Mouse (Mus musculus): ENCODE data around the gene Tns3. TPM values are rescaled to one million over a fixed set of nuclear protein-coding genes. Genes with fewer than 3 reads are reported as not detected.
"Not testable (repeated sequence)": the region's sequence is repeated elsewhere in the genome, so short reads cannot be mapped to it uniquely, and the experiment has no call there.

Tns3 gene
- polyA plus RNA-seq, 1 experiment: 22.3 TPM

DNA sequence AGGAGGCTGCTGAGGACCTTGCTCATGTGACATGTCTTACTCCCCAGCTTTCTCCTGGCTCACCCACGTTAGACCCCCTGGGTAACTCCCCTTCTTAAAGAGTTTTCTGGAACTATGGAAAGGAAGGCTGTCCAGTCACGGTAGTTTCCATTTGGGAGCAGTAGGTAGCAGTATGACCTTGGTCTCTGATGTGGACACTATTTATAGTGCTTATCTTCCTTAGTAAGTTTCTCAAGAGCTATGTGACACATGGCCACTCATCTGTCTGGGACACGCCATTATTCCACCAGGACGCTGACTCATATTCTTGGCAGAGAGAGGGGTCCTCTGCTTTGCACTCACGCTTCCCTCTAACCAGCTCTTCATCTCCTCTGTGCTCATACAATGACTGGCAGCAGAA lies 84.5 kb downstream of the Tns3 start:
- no peak for DNase-seq (ENCODE audit: low spot score)

DNA sequence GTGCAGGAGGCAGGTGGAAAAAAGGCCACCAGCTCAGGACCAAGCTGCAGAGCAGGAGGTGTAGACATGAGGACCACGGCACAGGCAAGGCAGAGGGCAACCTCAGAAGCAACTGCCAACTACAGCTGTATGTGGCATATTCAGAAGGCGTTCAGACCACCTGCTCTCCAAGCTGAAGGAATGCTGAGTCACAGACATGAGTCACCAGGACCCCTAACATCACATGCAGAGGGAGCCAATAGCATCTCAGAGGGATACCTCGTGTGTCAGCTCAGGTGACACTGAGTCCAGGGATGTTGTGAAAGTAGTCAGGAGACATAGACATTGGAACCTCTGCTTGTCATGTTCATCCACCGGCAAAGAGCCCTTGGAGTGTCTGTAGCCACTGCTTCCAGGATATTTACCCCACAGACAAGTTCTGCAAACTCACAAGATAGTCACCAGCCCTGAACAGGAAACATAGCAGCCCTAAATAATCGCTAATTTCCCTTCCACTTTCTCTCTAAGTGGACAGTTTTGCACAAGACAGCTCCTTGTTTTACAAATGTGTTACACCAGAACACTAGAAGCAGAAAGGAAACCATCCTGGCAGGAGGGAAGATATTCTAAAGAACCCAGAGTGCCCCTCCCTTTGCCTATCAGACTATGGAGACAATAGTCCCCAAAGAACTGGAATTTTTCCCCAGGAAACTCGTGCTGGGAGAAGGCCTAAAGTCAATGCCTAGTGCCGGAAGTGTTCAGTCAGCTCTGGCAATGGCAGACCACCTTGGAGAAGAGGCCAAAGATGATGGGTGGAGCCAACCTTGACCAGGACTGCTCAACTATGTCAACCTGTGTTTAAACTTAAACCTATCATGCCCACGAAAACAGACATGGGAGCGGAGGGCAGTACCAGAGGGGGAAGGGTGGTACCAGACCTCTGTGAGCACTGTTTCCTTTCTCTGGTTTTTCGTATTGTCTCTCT lies 88.8 kb downstream of the Tns3 start:
- no peak for DNase-seq (ENCODE audit: low spot score)

DNA sequence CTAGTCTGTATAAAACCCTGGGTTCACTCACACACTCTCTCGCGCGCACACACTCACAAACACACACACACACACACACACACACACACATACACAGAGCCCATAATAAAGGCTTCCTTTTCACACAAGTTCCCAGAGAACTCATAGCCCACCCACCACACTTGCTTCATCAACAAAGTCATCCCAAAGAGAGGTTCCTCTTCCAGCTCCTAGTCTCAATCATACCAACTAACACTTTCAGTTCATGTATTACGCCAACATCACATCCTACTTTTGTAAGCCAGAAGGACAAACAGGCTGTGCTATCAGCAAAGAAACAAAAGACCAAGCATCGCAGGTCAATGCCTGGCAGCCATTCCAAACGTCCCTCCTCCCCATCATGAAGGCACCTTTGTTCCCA lies 89.8 kb downstream of the Tns3 start:
- DNase-seq (ENCODE audit: low spot score): no peak

DNA sequence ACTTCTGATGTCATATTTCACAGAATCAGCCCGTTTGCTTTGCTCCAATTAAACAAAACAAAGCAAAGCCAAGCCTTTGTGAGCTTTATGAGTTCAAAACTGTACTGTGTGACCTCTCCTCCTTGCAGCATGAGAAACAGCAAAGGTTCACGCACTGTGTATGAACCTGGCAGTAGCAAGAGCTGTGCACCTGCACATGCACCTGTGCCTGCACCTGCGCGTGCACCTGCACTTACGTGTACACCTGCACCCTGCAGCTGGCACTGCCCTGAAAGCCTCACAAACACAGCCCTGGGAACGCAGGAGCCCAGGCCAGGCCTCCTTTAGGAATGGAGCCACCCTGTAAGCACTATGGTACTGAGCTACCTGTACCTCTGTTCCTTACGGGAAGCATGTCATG lies 91.6 kb downstream of the Tns3 start:
- no peak for DNase-seq (ENCODE audit: low spot score)

DNA sequence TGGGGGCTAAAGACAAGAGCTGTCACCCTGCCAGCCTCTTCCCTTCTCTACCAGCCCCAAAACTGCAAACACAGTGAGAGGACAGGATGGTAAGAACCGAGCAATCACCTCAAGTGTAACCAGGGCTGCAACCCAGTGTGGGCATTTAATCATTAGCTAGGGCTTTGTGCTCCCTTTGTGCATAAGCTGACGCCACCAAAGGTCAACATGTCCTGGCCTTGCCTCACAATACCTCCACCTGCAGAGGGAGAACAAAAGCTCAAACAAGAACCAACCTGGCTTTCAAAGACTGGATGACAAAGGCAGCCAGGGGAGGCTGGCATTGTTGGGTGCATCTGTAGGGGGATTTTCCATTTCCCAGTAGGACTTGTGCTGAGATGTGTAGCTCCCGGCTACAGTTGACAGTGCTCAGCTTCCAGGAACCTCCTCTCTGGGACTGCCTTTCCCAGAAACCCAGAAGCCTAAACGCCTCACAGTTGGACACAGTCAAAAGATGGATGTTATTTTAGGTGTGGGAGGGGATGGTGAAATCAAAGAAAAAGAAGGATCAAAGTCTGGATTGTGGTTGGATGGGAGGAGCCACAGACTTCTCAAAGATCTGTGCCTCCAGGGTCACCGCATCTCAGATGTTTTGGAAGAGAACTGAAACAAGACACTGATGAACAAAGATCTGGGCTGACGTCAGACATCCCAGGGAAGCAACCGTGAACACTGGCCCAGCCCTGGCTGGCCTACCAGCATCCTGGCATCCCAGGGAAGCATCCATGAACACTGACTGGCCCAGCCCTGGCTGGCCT lies 94.9 kb downstream of the Tns3 start:
- DNase-seq (ENCODE audit: low spot score): no peak

DNA sequence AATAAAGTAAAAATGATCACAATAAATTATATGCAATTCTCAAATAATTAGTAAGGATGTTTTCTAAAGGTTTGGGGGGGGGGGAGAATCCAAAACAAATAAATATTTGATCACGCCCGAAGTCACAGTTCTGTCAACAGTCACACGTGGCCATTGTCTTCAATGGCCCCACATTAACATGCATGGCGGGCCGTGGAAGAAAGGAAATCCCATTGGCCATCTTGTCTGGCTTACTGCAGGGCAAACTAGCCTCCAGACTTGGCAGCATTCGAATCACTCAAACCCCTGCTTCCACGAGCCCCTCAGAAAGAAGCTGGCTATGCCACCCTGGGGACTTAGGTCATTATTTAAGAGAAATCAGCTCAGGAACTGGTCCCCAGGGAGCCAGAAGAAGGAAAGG lies 95.5 kb downstream of the Tns3 start:
- DNase-seq (ENCODE audit: low spot score): no peak

DNA sequence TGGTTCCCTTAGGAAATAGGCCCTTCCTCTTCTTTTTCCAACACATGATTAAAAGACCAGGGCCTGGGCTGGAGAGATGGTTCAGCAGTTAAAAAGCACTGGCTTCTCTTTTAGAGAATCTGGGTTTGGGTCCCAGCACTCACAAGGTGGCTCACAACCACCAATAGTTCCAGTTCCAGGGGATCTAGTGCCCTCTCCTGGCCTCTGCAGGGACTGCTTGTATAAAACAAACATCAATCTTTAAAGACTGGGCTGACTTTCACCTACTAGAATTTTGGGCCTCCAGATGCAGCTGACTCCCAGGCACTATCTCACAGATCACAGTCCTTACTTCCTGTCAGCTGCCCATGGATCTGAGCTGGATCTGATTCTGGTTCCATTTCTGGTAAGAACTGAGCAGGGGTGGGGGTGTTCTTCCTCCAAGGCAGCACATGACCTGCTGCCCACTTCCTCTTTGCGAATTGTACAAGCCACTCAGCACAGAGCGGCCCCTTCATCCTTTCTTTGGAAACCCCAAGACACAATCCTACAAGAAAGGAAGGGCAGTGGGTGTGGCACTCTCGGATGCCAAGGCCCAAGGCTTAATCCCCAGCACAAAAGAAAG lies 98.0 kb downstream of the Tns3 start:
- DNase-seq (ENCODE audit: low spot score): no peak

DNA sequence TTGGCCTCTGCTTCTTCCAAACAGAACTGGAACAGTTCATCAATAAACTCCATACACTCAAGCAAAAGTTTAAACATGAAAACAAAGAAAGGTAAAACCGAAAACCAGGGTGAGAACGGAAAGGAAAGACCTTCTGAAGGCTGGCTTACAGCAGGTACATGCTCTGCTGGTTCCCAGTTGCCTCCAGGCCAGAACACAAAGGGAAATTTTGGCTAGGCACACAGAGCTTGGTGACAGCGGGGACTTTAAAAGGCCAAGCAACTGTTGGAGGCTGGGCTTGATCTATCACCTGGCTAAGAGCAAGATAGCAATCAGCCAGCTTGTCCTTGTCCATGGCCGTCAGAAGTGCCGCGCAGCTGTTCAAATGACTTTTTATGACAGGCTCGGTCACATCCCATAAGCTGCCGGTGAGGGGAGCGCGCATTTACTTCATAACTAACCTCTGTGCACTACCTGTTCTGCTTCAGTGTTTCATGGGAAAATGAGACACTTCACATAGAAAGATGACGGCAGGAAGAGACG lies 105.5 kb downstream of the Tns3 start:
- no peak for DNase-seq (ENCODE audit: low spot score)

DNA sequence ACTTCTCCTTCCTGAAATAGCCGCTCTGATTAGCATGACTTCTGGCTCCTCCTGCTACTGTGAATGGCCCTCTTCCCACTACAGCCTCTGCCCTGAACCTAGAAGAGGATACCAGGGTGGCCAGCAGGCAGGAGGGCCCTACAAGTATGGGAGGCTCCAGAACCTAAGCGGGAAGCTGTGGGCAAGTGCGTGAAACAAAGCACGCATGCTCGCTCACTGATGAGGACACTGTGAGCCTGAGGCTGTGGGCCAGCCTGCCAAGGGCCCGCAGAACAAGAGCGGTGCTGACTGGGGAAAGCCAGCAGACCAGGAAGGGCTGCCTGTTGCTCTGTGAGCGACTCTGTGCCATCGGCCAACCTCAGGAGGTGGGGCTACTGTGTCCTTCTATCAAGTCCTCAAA lies 106.1 kb downstream of the Tns3 start:
- DNase-seq (ENCODE audit: low spot score): no peak

DNA sequence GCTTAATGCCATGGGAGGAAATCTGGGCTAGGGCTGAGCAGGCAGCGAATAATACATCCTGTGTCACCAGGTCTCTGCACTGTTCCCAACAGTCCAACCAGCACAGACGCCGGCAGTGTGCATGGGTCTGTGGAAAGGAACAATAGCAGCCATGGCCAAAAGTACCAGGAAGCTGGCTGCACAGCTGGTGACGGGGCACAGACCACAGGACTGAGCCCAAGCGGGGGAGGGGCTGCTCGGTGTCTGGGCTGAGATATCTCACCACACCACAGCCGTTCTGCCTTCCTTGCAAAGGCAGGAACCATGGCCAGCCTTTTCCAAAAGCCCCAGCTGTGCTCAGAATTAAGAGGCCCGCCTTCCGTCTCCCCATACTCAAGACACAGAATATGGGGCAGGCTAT lies 107.3 kb downstream of the Tns3 start:
- DNase-seq (ENCODE audit: low spot score): no peak

DNA sequence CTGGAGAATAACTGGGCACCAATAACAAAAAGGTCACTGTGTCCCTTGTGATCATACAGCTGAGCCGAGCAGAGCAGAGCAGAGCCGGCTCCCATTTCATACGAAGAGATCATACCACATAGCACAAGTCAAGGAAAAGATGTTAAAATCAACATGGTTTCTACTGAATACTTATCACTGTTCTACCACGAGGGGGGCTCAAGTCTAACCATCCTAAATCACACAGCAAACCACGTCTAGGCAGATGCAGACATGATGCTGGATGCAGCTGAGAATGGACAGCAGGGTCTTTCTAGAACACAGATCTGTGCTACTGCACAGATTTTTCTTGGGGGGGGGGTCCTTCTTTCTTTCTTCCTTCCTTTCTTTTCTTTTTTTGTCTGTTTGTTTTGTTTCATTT lies 112.6 kb downstream of the Tns3 start:
- no peak for DNase-seq (ENCODE audit: low spot score)

DNA sequence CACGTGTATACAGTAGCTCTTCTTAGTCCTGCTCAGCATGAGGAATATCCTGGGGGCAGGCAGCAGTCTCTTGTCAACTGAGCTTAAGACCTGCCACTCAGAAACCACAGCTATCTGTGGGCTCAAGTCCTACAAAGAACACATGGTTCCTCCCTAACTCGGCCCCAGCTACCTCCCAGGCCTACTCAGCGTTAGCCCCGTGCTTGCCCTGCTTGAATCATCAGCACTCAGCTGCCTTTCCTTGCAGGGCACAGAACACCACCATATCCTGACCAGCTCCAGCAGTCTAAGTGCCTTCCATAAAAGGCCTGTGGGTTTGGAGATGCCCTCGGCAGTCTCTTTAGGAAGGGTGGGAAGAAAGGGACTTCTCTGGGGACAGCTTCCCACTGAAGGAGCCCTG lies 116.7 kb downstream of the Tns3 start:
- DNase-seq (ENCODE audit: low spot score): no peak

DNA sequence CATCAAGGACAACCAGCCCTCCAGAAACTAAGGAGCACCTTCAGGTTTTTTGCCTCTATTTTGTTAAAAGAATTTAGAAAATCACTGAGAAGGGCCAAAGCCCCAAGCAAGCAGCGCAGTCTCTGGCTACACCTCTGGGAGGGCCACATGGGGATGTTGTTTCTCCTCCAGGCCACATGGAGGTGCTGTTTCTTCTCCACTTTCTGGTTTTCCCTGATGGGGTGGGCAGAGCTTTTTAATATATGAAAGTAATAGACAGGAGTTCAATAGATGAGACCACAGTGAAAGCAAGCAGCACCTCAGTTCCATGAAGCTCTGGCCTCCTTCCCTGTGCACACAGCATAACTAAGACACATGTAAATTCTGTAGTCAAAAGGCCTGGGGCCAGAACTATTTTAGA lies 118.5 kb downstream of the Tns3 start:
- no peak for DNase-seq (ENCODE audit: low spot score)

DNA sequence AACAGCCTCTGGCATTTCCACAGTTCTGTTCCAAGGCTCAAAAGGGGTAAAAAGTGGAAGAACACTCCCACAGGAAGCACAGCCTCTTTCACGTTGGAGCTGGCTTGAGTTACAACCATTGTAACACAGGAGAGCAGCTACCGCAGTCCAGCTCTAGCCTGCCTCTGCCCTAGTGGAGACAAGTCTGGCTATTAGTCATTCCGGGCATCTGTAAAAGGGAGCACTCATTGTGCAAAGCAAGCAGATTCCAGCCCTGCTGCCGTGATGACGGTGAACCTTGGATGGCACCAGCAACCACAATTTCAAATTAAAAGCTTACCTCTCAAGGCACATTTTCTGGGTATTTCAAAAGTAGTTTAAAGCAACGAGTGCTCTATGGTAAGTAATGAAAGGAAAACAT lies 120.0 kb downstream of the Tns3 start:
- no peak for DNase-seq (ENCODE audit: low spot score)

DNA sequence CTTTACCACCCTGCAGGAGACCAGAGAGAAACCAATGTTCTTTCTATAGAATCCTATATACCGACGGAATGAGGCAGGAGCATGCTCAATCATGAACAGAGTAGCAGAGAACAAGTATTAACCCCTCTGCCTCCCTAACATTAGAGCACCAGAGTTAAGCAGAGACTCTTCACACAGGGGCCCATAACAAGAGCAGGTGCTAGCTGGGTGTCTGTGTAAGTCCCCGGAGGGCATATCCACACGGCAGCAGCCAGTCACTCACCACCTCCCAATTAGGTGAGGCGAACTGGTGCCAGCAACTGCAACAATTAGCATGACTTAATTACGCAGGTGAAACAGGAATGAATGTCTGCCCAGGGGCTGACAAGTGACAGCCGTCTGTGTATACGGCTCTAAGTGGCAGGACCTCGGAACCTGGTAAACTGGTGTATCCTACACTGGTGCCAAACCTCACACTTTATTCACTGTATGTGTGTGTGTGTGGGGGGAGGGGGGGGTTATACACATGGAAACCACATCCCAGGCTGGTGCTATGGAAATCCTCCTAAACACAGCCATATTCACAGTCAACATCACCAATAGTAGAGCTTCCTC lies 123.0 kb downstream of the Tns3 start:
- DNase-seq (ENCODE audit: low spot score): no peak

DNA sequence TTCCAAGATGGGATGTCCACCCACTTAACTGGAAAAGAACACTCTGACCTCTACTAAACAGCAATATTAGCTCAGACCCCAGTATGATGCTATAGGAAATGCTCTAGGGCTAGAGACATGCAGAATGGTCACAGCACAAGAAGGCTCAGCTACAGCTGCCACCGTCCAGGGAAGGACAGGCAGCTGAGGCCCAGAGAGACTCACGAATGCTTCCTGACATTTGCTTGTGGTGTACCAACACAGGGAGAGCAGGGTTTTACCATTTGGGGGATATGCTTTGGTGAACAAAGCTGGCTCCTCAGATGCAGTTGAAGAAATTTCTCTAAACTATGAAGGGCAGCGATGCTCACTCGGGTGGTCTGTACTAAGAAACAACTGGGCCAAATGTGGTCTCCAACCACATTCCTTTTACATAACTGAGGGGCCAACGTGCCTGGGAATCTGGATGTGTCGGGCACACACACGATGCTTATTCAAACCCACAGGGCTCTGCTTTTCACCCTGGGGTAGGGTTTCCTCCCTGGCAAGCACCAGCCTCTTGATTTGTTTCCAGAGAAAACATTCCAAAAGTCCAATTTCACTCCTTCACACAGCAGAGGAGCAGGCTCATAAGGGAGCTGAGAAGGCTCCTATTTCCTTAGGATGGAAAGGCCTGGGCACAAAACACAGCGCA lies 124.6 kb downstream of the Tns3 start:
- no peak for DNase-seq (ENCODE audit: low spot score)

DNA sequence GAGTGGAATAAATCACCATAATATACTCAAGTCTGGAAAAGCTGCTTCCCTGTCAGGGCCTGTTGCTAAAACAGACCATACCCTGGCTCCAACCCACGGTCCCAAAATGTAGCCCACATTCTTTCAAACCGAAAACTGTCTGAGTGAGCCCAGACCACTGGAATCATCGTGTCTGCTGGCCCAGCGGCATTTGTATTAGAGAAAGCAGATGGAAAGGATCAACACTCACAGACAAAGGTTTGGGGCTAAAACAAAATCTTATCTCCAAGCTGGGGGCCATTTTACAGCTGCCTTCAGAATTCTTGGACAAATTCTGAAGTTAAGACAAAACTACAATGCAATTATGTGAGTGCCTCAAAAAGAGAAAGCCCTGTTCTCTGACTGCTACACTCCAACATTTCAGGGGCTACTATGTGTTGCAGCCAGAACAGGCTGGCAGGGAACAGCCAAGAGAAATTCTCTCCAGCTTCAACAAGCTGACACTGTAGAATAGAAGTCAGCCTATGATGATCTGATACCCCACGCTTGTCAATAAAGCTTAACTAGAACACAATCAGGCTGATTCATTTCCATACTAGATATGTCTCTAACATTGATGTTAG lies 127.2 kb downstream of the Tns3 start:
- DNase-seq (ENCODE audit: low spot score): no peak

DNA sequence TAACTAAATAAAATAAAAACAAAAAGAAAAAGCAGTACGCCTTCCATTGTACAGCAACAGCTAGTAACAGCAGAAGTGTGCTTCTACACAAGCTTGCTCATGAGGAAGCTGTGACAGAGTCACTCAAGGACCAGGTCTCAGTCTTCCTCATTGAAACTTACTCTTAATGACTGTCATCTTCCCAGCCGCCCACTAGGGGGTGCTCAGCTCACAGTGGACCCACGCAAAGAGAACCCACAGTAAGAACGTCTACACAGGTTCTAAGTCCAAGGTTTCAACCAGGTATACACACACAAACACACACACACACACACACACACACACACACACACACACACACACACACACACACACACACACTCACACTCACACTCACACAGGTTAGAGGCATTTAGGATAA lies 129.4 kb downstream of the Tns3 start:
- DNase-seq (ENCODE audit: low spot score): peak; percentile 53

DNA sequence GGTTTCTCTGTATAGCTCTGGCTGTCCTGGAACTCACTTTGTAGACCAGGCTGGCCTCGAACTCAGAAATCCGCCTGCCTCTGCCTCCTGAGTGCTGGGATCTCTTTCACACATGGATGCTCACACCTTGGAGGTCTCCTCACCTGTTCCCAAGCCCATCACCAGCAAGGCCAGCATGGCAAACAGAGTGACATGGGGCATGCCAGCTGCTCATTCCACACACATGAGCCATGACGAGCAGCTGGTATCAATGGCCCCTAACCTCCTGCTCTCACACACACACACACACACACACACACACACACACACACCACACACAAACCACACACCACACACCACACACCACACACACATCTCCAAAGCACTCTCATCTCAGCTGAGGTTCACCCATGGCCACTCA lies 131.6 kb downstream of the Tns3 start:
- DNase-seq (ENCODE audit: low spot score): not testable (repeated sequence)

DNA sequence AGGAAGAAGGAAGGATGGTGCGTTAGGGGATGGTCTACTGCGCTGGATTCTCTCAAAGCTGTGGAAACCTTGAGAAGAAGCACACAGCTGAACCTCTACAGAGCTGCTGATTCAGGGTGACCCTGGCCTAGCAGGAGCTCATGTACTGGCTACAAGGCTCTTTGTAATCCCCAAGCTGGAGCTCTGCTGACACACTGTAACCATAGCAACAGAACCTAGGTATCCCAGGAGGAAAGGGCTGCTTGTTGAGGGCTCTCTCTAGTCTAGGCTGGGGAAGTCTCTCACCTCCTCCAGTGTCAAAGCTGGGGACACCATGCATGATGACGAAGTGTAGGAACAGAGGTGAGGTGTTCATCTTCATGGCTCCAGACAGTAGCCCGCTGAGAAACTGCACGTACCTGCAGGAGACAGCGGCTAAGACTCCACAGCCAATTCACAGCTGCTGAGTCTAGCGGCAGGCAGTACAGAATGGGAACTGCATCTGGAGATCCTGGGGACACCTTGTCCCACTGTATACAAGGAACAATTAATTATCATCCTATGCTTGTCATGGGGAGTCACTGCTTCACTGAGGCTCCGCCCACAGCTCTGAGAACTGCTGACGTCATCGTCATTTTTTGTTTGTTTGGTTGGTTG lies 132.1 kb downstream of the Tns3 start:
- DNase-seq (ENCODE audit: low spot score): no peak

DNA sequence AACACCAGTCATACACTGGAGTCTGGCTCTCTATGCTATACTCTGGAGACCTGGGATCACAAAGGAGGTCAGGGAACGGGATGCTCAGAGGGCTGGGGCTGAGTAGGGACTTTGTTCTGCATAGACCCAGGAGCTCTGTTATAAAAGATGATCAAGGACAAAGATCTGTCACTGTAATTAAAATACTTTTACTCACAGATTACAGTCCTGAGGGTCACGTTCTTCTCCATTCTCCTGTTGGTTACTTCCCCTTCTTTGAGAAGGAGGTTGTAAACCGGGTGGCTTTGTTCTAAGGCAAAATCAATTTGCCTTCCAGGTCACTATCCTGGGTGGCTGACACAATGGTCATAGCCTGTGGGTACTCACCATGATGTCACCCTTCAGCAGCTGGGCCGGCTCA lies 133.8 kb downstream of the Tns3 start:
- DNase-seq (ENCODE audit: low spot score): no peak

All from urinary bladder, adult 2 months (tissue).